Mouse (Mus musculus): ENCODE measurements around the gene Crlf2. TPM values are rescaled to one million over a fixed set of nuclear protein-coding genes. Genes with fewer than 3 reads are reported as not detected.

Gene Crlf2
- polyA plus RNA-seq, 1 experiment from 2014 or later: 23.6 TPM

GRCm38 (mm10) chr5:109506729-109507128, 52.1 kb downstream of the Crlf2 start:
- Histone ChIP-seq H3K27me3 (replicated peaks) (no peaks in the 10 kb centered on the region), H3K4me1 (no peaks in the 10 kb centered on the region), H3K4me2 (no peak overlapping the region), H3K27ac (replicated peaks) (no peak overlapping the region), H3K36me3 (no peaks in the 10 kb centered on the region), H3K9me3 (replicated peaks) (peaks cover 8% of the 10 kb centered on the region), H3K9ac (replicated peaks) (no peak overlapping the region), H3K4me3 (replicated peaks) (no peak overlapping the region)
- 2% methylated on average over 1 of the region's 1 CpGs for WGBS
- ATAC-seq (ENCODE audit: low FRiP score): no peak

Other genes with a start within 250 kb of the Crlf2 start
- not detected in 2 replicates for gene Vmn2r16, start 228.8 kb downstream of the Crlf2 start, polyA plus RNA-seq (2015; fragmentation: Nextera tagmentation; extraction: Ambion mirVana)
- gene Vmn2r17, start 139.3 kb downstream of the Crlf2 start, polyA plus RNA-seq (2015; fragmentation: Nextera tagmentation; extraction: Ambion mirVana): not detected in 2 replicates
- gene 5430403G16Rik, start 132.0 kb upstream of the Crlf2 start, polyA plus RNA-seq (2015; fragmentation: Nextera tagmentation; extraction: Ambion mirVana): 1.7 and 2.4 TPM in 2 replicates
- 5.1 and 5.3 TPM in 2 replicates for gene 4930522L14Rik, start 192.9 kb upstream of the Crlf2 start, polyA plus RNA-seq (2015; fragmentation: Nextera tagmentation; extraction: Ambion mirVana)